In the genomic region with DNA sequence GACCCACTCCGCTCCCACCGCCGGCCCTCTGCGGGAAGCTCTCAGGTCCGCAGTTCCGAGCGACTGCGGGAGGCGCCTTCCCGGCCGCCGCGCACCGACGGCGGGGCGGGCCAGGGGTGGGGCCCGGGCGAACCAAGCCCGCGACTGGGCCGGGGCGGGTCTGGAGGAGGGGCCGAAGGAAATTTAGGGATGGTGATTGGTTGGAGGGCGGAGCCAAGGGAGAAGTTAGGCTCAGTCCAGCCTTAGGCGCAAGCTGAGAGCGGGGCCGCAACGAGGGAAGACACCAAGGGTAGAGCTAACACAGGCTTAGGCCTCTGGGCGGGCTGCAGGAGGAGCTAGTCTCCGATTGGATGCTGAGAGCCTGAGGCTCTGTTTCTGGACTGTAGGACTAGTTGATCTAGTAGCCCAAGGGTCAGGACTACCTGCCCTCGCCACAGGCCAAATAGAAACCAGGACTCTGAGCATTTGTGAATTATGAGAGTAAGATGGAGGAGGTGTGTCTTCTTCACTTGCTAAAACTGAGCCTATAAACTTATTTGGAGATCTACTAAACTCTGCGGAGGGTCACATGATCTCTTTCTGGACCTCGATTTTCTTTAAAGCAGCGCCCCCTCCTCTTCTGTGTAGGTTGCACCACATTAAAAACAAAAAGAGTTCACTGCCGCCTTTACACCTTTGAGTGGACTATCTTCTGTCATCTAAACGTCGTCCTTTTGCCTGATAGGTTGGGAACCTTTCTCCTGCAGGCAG, we compare ENCODE assay signal across 8 mouse cellular contexts. TPM values are rescaled to one million over a fixed set of nuclear protein-coding genes. Genes with fewer than 3 reads are reported as not detected.
A peak's percentile ranks its signal among the peaks of the same experiment; 100 is the strongest.
DNase-seq lines count a peak whose midpoint lies in the region; ATAC-seq lines count a peak whose summit lies in the region.

A gene (minus strand): TSS at position 89 of the 750 bp plus-strand sequence.

- DNase-seq in embryo, embryonic 10 days (ENCODE audit: low spot score), result peak; percentile 99
- peak; percentile 93 for DNase-seq in gastrocnemius, postnatal 10 days
- DNase-seq in induced T-regulatory cell, adult 2 months (ENCODE audit: low read depth), result peak; percentile 98
- DNase-seq in left cerebral cortex, adult 9 months (ENCODE audit: low spot score in 2 of 2), result peak; percentile 88 to 96
- DNase-seq in right cerebral cortex, postnatal 25 days, result peak; percentile 95
- DNase-seq in urinary bladder, postnatal 4 days (ENCODE audit: low spot score in 2 of 2), result peak; percentile 95 to 96

- ATAC-seq in activated CD4-positive, CD25-positive, alpha-beta regulatory T cell, adult 4 months, result peak; percentile 79
- ATAC-seq in megakaryocyte progenitor cell, adult 5-6 weeks (replicated peaks; ENCODE audit: poor library complexity), result peak; percentile 71

RNA-seq across cellular contexts. Expression of the gene that starts here (rescaled TPM):
- polyA plus RNA-seq in activated CD4-positive, CD25-positive, alpha-beta regulatory T cell, adult 4 months (2017; shearing (Covaris generic)), result 100 to 1,000 TPM; 176 to 181 TPM
- 100 to 1,000 TPM; 193 to 231 TPM for total RNA-seq in gastrocnemius, postnatal 10 days (2021)
- 333 and 362 TPM in 2 replicates for total RNA-seq in megakaryocyte progenitor cell, adult 5-6 weeks (2015)
- total RNA-seq in megakaryocyte progenitor cell, adult 5-6 weeks (2017), result 423 and 432 TPM in 2 replicates

Comparison
In these comparisons a context has a peak if more than half of its experiments do, and no peak if none do; other contexts are left out.
1. Peak in every context shown above with its lines: DNase-seq and ATAC-seq.